Mouse (Mus musculus) lung, embryonic 16.5 days (tissue): Measurements from ENCODE around the gene Pigm. TPM values are rescaled to one million over a fixed set of nuclear protein-coding genes. Genes with fewer than 3 reads are reported as not detected.

Experiments
- ATAC-seq: fragments of 200-750 bp; cut with Nextera tagmentation; 2 replicates; pipeline ENCODE4 v1.8.0; 2017; ENCODE audit warnings: low read depth, mild to moderate bottlenecking, moderate library complexity
- H3K27ac ChIP-seq: fragments of 300-500 bp; sonication (generic); 2 replicates; pipeline ENCODE4 v1.5.1; 2014; ENCODE audit warnings: mild to moderate bottlenecking, control low read depth, low read length
- H3K27me3 ChIP-seq: fragments of 300-500 bp; sonication (generic); 2 replicates; pipeline ENCODE4 v1.6.1; 2014; ENCODE audit warnings: low read depth, low read length, mixed read lengths; ENCODE audit not compliant: control insufficient read depth, insufficient read depth
- H3K36me3 ChIP-seq: fragments of 300-500 bp; sonication (generic); 2 replicates; pipeline ENCODE4 v1.6.1; 2014; ENCODE audit warnings: low read length; ENCODE audit not compliant: control insufficient read depth, insufficient read depth
- H3K4me1 ChIP-seq: fragments of 300-500 bp; sonication (generic); replicated peaks from 2 replicates; pipeline ENCODE4 v1.6.1; 2014; ENCODE audit warnings: low read length, mixed read lengths; ENCODE audit not compliant: control insufficient read depth, insufficient read depth
- H3K4me2 ChIP-seq: fragments of 300-500 bp; sonication (generic); 2 replicates; pipeline ENCODE4 v1.6.1; 2014; ENCODE audit warnings: low read depth, low read length, control low read depth
- H3K4me3 ChIP-seq: fragments of 300-500 bp; sonication (generic); 2 replicates; pipeline ENCODE4 v1.5.1; 2014; ENCODE audit warnings: mild to moderate bottlenecking, low read length, control low read depth
- H3K9ac ChIP-seq: fragments of 300-500 bp; sonication (generic); 2 replicates; pipeline ENCODE4 v1.6.1; 2014; ENCODE audit warnings: low read length, control low read depth
- H3K9me3 ChIP-seq: fragments of 300-500 bp; sonication (generic); 2 replicates; pipeline ENCODE4 v1.6.1; 2016; ENCODE audit warnings: low read length; ENCODE audit not compliant: control insufficient read depth
- whole genome bisulfite sequencing: fragments of 180-500 bp; shearing (Covaris S2); extraction: QIAGEN DNeasy Blood & Tissue Kit; methylation state at CpG from one replicate; pipeline ENCODE4 v1.1.7; 2014; 5-methylcytosine and 5-hydroxymethylcytosine counted together
- polyA plus RNA-seq: library from polyadenylated mRNA; unstranded; fragments of >200 nt; fragmentation: Nextera tagmentation; extraction: Ambion mirVana; gene quantifications from 2 replicates; pipeline ENCODE4 v1.2.1, GENCODE M21; 2015

Gene Pigm
- polyA plus RNA-seq, 1 experiment from 2014 or later: 6.2 TPM

GRCm38 (mm10) chr1:172396996-172397752 lies 20.8 kb downstream of the Pigm start:
- Histone ChIP-seq H3K27ac (no peak overlapping the region), H3K9me3 (no peaks in the 10 kb centered on the region), H3K36me3 (no peaks in the 10 kb centered on the region), H3K27me3 (no peaks in the 10 kb centered on the region), H3K4me3 (no peak overlapping the region), H3K4me2 (no peak overlapping the region), H3K9ac (no peak overlapping the region), H3K4me1 (peaks cover 5% of the 10 kb centered on the region; the same call in 1 of the 2 replicates)
- WGBS: 33% methylated on average over 9 of the region's 9 CpGs
- ATAC-seq: peak; percentile 64; the same call in 1 of the 2 replicates

GRCm38 (mm10) chr1:172406077-172406706 lies 29.8 kb downstream of the Pigm start:
- H3K9me3 ChIP-seq: no peaks in the 10 kb centered on the region
- H3K36me3 ChIP-seq: no peaks in the 10 kb centered on the region
- 30% methylated on average over 16 of the region's 16 CpGs for WGBS
- H3K9ac ChIP-seq: no peak overlapping the region
- H3K27ac ChIP-seq: no peak overlapping the region
- no peak overlapping the region for H3K4me2 ChIP-seq
- no peaks in the 10 kb centered on the region for H3K27me3 ChIP-seq
- H3K4me3 ChIP-seq: no peak overlapping the region
- no peaks in the 10 kb centered on the region for H3K4me1 ChIP-seq
- ATAC-seq: no peak

- H3K9ac ChIP-seq: no peak overlapping the region
- H3K27me3 ChIP-seq: no peaks in the 10 kb centered on the region
- no peak overlapping the region for H3K4me2 ChIP-seq
- 9% methylated on average over 6 of the region's 6 CpGs for WGBS
- ATAC-seq: peak; percentile 45; the same call in 1 of the 2 replicates
- no peaks in the 10 kb centered on the region for H3K4me1 ChIP-seq
- H3K4me3 ChIP-seq: no peak overlapping the region
- H3K27ac ChIP-seq: no peak overlapping the region
- H3K36me3 ChIP-seq: no peaks in the 10 kb centered on the region
- H3K9me3 ChIP-seq: no peaks in the 10 kb centered on the region
Measured at GRCm38 (mm10) chr1:172408996-172409395, 32.6 kb downstream of the Pigm start.

- Histone ChIP-seq H3K27ac (no peak overlapping the region), H3K4me2 (no peak overlapping the region), H3K4me3 (no peak overlapping the region), H3K4me1 (no peaks in the 10 kb centered on the region), H3K27me3 (no peaks in the 10 kb centered on the region), H3K9ac (no peak overlapping the region), H3K9me3 (no peaks in the 10 kb centered on the region), H3K36me3 (no peaks in the 10 kb centered on the region)
- 12% methylated on average over 5 of the region's 5 CpGs for WGBS
- no peak for ATAC-seq
Measured at GRCm38 (mm10) chr1:172409431-172409830, 33.1 kb downstream of the Pigm start.

GRCm38 (mm10) chr1:172410806-172411205 lies 34.5 kb downstream of the Pigm start:
- Histone ChIP-seq H3K4me1 (no peaks in the 10 kb centered on the region), H3K9ac (no peak overlapping the region), H3K27me3 (no peaks in the 10 kb centered on the region), H3K4me2 (no peak overlapping the region), H3K36me3 (no peaks in the 10 kb centered on the region), H3K4me3 (no peak overlapping the region), H3K9me3 (no peaks in the 10 kb centered on the region), H3K27ac (no peak overlapping the region)
- WGBS: 3% methylated on average over 4 of the region's 4 CpGs
- no peak for ATAC-seq

GRCm38 (mm10) chr1:172412204-172412603 lies 35.9 kb downstream of the Pigm start:
- no peak overlapping the region for H3K4me3 ChIP-seq
- H3K9ac ChIP-seq: no peak overlapping the region
- no peak overlapping the region for H3K27ac ChIP-seq
- peak; percentile 84 for ATAC-seq
- no peak overlapping the region for H3K4me2 ChIP-seq
- no peaks in the 10 kb centered on the region for H3K27me3 ChIP-seq
- WGBS: 1% methylated on average over 5 of the region's 5 CpGs
- no peaks in the 10 kb centered on the region for H3K4me1 ChIP-seq
- no peaks in the 10 kb centered on the region for H3K36me3 ChIP-seq
- H3K9me3 ChIP-seq: no peaks in the 10 kb centered on the region

GRCm38 (mm10) chr1:172413491-172414230 lies 37.3 kb downstream of the Pigm start:
- no peaks in the 10 kb centered on the region for H3K4me1 ChIP-seq
- no peak for ATAC-seq
- no peak overlapping the region for H3K27ac ChIP-seq
- H3K36me3 ChIP-seq: no peaks in the 10 kb centered on the region
- no peak overlapping the region for H3K4me3 ChIP-seq
- no peak overlapping the region for H3K4me2 ChIP-seq
- H3K9ac ChIP-seq: no peak overlapping the region
- no peaks in the 10 kb centered on the region for H3K9me3 ChIP-seq
- H3K27me3 ChIP-seq: no peaks in the 10 kb centered on the region
- WGBS: 65% methylated on average over 4 of the region's 4 CpGs

GRCm38 (mm10) chr1:172414231-172414585 lies 37.9 kb downstream of the Pigm start:
- Histone ChIP-seq H3K36me3 (no peaks in the 10 kb centered on the region), H3K27ac (no peak overlapping the region), H3K27me3 (no peaks in the 10 kb centered on the region), H3K9me3 (no peaks in the 10 kb centered on the region), H3K9ac (no peak overlapping the region), H3K4me2 (no peak overlapping the region), H3K4me1 (no peaks in the 10 kb centered on the region), H3K4me3 (no peak overlapping the region)
- no peak for ATAC-seq
- WGBS: 78% methylated on average over 6 of the region's 6 CpGs

GRCm38 (mm10) chr1:172415061-172415460 lies 38.7 kb downstream of the Pigm start:
- Histone ChIP-seq H3K27ac (no peak overlapping the region), H3K4me3 (no peak overlapping the region), H3K9ac (no peak overlapping the region), H3K36me3 (no peaks in the 10 kb centered on the region), H3K4me2 (no peak overlapping the region), H3K9me3 (no peaks in the 10 kb centered on the region), H3K4me1 (no peaks in the 10 kb centered on the region), H3K27me3 (no peaks in the 10 kb centered on the region)
- no peak for ATAC-seq
- 80% methylated on average over 7 of the region's 7 CpGs for WGBS
